Mouse (Mus musculus) liver, embryonic 14.5 days (tissue): Measurements from ENCODE around the gene N4bp1.

ENCODE experiments used
- CTCF ChIP-seq: IDR thresholded peaks from 2 replicates; pipeline ENCODE4 v1.5.1; 2016; ENCODE audit warnings: antibody characterized with exemption, low read depth, control low read depth
- EP300 ChIP-seq: IDR thresholded peaks from 2 replicates; pipeline ENCODE4 v1.6.1; 2016; ENCODE audit warnings: antibody characterized with exemption, low read depth

GRCm38 (mm10) chr8:86903104-86903503 lies 18.0 kb upstream of the N4bp1 start:
- peak; percentile 99 for TF ChIP-seq CTCF
- TF ChIP-seq EP300, result no peak
